Mouse (Mus musculus) olfactory bulb, adult 2 months (tissue): Measurements from ENCODE around the gene Gal3st2c.

Experiments
- CTCF ChIP-seq: fragments of 200-500 bp; IDR thresholded peaks from 2 replicates; pipeline ENCODE4 v1.5.1; 2012; ENCODE audit warnings: low read depth, mild to moderate bottlenecking, low read length, moderate library complexity; ENCODE audit not compliant: insufficient read depth
- POLR2A ChIP-seq: fragments of 200-500 bp; IDR thresholded peaks from 2 replicates; pipeline ENCODE4 v1.6.1; 2012; ENCODE audit warnings: mild to moderate bottlenecking, low read depth, low read length, moderate library complexity; ENCODE audit not compliant: insufficient read depth

DNA sequence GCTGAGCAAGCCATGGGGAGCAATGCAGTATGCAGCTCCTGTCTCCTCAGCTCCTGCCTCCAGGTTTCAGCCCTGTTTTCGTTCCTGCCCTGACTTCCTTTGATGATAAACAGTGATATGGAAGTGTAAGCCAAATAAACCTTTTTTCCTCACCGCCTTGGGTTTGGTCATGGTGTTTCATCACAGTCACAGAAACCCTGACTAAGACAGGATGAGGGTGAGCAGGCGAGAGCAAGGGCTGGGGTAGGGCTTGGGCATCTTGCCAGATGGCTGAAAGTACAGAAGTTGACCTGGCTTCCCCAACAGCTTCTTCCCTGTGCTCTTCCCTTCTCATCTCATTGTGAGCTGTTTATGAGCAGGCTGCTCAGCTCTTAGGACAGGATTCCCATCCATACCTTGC is 65.7 kb downstream of the Gal3st2c start:
- TF ChIP-seq CTCF (no peak), POLR2A (no peak)
